Mouse (Mus musculus) limb, embryonic 14.5 days (tissue): ENCODE results near the gene Sf3b6. TPM values are rescaled to one million over a fixed set of nuclear protein-coding genes. Genes with fewer than 3 reads are reported as not detected.

Experiments
- ATAC-seq: fragments of 200-750 bp; cut with Nextera tagmentation; 2 replicates; pipeline ENCODE4 v1.8.0; 2017; ENCODE audit warnings: low read depth, moderate number of reproducible peaks, moderate TSS enrichment; ENCODE audit not compliant: low FRiP score
- DNase-seq: peaks from one replicate; pipeline ENCODE4 v3.0.0-alpha.2; 2015; ENCODE audit warnings: low spot score
- H3K27ac ChIP-seq: fragments of 300-500 bp; sonication (generic); replicated peaks from 2 replicates; pipeline ENCODE4 v1.5.1; 2014; ENCODE audit warnings: low read depth, mild to moderate bottlenecking, low read length, moderate library complexity, mixed read lengths
- H3K27me3 ChIP-seq: fragments of 300-500 bp; sonication (generic); 2 replicates; pipeline ENCODE4 v1.6.1; 2014; ENCODE audit warnings: low read length, mixed read lengths; ENCODE audit not compliant: control insufficient read depth, insufficient read depth
- H3K36me3 ChIP-seq: fragments of 300-500 bp; sonication (generic); 2 replicates; pipeline ENCODE4 v1.6.1; 2014; ENCODE audit warnings: mild to moderate bottlenecking, low read length, moderate library complexity, mixed read lengths; ENCODE audit not compliant: control insufficient read depth, insufficient read depth
- H3K4me1 ChIP-seq: fragments of 300-500 bp; sonication (generic); 2 replicates; pipeline ENCODE4 v1.6.1; 2014; ENCODE audit warnings: antibody characterized with exemption, low read length, mixed read lengths; ENCODE audit not compliant: control insufficient read depth, insufficient read depth
- H3K4me2 ChIP-seq: fragments of 300-500 bp; sonication (generic); replicated peaks from 2 replicates; pipeline ENCODE4 v1.6.1; 2014; ENCODE audit warnings: low read depth, mild to moderate bottlenecking, low read length, moderate library complexity; ENCODE audit not compliant: severe bottlenecking
- H3K4me3 ChIP-seq: fragments of 300-500 bp; sonication (generic); replicated peaks from 2 replicates; pipeline ENCODE4 v1.5.1; 2014; ENCODE audit warnings: low read length
- H3K9ac ChIP-seq: fragments of 300-500 bp; sonication (generic); 2 replicates; pipeline ENCODE4 v1.6.1; 2014; ENCODE audit warnings: mild to moderate bottlenecking, low read depth, low read length, moderate library complexity; ENCODE audit not compliant: severe bottlenecking
- H3K9me3 ChIP-seq: fragments of 300-500 bp; sonication (generic); 2 replicates; pipeline ENCODE4 v1.6.1; 2016; ENCODE audit warnings: low read length; ENCODE audit not compliant: control insufficient read depth
- POLR2A ChIP-seq: fragments of 200-500 bp; IDR thresholded peaks from 2 replicates; pipeline ENCODE4 v1.8.0; 2012; ENCODE audit warnings: inconsistent platforms, mild to moderate bottlenecking, moderate library complexity, borderline replicate concordance; ENCODE audit not compliant: insufficient read depth, insufficient read length; ENCODE audit errors: extremely low read depth
- WGBS: fragments of 180-500 bp; shearing (Covaris S2); extraction: QIAGEN DNeasy Blood & Tissue Kit; methylation state at CpG from one replicate; pipeline ENCODE4 v1.1.7; 2014; 5-methylcytosine and 5-hydroxymethylcytosine counted together
- polyA plus RNA-seq, 2 experiments: library from polyadenylated mRNA; depleted of rRNA in 1 of 2; stranded (reverse) in 1 of 2; unstranded in 1 of 2; fragments of >200 nt; fragmentation: Nextera tagmentation in 1 of 2; extraction: Ambion mirVana in 1 of 2; gene quantifications; 2 replicates each; pipeline versions ENCODE4 v1.2.1 to v1.2.3; 2012 to 2014

Gene Sf3b6
- polyA plus RNA-seq, 2 experiments, result 179 to 307 TPM

DNA sequence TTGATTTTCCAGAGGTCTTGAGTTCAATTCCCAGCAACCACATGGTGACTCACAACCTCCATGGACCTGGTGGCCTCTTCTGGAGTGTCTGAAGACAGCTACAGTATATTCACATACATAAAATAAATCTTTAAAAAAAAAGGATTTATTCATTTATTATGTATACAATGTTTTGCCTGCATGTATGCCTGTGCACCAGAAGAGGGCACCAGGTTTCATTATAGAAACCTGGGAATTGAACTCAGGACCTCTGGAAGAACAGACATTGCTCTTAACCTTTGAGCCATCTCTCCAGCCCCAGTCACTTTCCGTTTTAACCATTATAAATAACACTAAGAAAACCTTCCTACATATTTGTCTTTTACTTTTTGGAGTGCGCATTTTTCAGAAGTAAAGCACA, 39.5 kb downstream of the Sf3b6 start:
- Histone ChIP-seq H3K4me3 (no peak overlapping the region), H3K9ac (no peak overlapping the region), H3K9me3 (no peaks in the 10 kb centered on the region), H3K27ac (no peak overlapping the region), H3K4me1 (no peaks in the 10 kb centered on the region), H3K27me3 (no peaks in the 10 kb centered on the region), H3K4me2 (no peak overlapping the region), H3K36me3 (peaks cover 31% of the 10 kb centered on the region)
- 94% methylated on average over 2 of the region's 2 CpGs for WGBS
- TF ChIP-seq POLR2A, result no peak
- DNase-seq (no peak), ATAC-seq (no peak)

DNA sequence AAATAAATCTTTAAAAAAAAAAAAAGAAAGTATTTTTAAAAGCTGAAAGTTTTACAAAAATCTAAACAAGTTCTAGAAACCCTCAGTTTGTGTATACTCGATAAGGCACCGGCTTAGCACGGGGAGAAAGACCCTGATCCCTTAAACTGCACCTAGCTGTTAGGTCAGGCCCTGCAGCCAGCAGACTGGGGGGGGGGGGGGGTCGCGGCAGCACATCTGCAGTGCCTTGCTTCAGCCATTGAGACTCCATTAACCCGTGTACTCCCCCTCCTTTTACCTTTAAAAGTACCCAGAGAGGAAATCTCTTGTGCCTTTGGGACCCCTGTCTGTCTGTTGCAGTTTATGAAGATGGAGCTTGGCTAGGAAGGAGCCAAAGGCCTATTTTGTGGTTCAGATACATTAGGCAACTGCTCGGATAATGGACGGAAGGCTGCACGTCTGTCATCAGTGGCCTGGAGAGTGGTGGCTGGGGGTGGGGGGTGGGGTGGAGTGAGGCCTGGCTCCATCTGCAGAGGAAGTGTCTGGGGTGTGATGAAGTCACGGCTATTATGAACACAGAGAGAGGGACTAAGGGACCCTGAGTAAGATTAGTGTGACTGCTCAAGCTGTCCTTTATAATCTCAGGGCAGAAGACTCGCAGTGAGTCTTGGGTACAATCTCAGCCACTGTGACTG, 42.0 kb downstream of the Sf3b6 start:
- no peaks in the 10 kb centered on the region for H3K9me3 ChIP-seq

DNA sequence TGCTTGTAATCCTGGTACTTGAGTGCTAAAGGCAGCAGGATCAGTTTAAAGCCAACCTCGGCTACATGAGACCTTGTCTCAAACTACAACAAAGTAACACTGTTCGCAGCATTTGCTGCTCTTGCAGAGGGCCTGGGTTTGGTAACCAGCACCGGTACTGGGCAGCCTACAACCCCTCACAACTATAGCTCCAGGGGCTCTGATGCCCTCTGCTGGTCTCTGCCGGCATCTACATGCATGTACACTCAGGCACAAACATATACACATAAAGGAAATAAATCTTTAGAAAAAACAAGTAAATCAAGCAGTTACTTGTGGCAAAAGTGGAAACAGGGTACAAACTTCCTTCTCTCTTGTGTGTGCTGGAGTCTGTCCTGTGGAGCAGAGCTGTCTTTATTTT, 45.3 kb downstream of the Sf3b6 start:
- peaks cover 12% of the 10 kb centered on the region for H3K4me1 ChIP-seq
- no peak overlapping the region for H3K4me2 ChIP-seq
- H3K9me3 ChIP-seq, result no peaks in the 10 kb centered on the region
- no peak overlapping the region for H3K4me3 ChIP-seq
- no peaks in the 10 kb centered on the region for H3K27me3 ChIP-seq
- DNase-seq (no peak), ATAC-seq (no peak)
- WGBS, result 84% methylated on average over 4 of the region's 4 CpGs
- peaks cover 3% of the 10 kb centered on the region; the same call in 1 of the 2 replicates for H3K36me3 ChIP-seq
- H3K9ac ChIP-seq, result no peak overlapping the region
- no peak for TF ChIP-seq POLR2A
- 0 out of 2 replicates have a peak overlapping the region, but pooled peaks have one; percentile 26 for H3K27ac ChIP-seq

More for the DNA sequence above, 42.0 kb downstream of the Sf3b6 start:
- 53% methylated on average over 11 of the region's 11 CpGs for WGBS
- Histone ChIP-seq H3K4me1 (peaks cover 12% of the 10 kb centered on the region), H3K36me3 (peaks cover 23% of the 10 kb centered on the region), H3K4me2 (no peak overlapping the region), H3K27ac (no peak overlapping the region), H3K4me3 (no peak overlapping the region), H3K27me3 (no peaks in the 10 kb centered on the region), H3K9ac (no peak overlapping the region)
- DNase-seq (no peak), ATAC-seq (peak; percentile 59; the same call in 1 of the 2 replicates)
- TF ChIP-seq POLR2A, result no peak

DNA sequence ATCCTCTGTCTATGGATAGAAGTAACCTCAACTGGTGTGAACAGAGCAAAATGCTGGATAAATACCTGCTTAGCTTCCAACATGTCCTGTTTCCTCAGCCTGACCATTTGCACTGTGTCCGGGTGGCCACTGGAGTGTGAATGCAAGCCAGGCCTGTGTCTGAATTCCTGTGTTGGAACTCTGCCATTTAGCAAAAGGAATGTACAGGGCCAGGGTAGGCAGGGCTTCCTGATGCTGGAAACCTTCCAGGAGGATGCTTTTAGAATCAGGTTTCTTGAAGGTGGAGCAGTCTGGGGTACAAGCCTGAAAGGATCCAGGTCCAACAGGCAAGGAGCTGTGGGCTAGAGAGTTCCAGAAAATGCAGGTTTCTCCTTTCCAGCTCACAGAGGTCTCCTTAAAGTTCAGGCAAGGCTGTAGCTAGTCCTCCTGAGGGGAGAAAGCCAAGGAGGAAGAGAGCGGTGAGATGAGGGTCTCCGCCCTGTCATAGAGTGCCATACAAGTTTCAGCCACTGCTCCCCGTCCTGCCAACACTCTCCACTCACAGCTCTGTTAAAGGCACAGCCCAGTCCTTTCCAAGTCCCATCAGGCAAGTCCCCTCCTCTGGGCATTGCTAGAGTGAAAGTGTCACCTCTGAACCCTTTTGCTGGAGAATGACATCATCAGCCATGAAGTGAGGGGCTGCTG, 46.5 kb downstream of the Sf3b6 start:
- WGBS, result 57% methylated on average over 4 of the region's 4 CpGs
- Histone ChIP-seq H3K36me3 (no peaks in the 10 kb centered on the region), H3K4me3 (no peak overlapping the region), H3K27me3 (no peaks in the 10 kb centered on the region), H3K4me2 (no peak overlapping the region), H3K27ac (peak overlapping the region; percentile 53), H3K9me3 (no peaks in the 10 kb centered on the region), H3K4me1 (peaks cover 12% of the 10 kb centered on the region), H3K9ac (no peak overlapping the region)
- no peak for TF ChIP-seq POLR2A
- DNase-seq (peak; percentile 71), ATAC-seq (peak; percentile 64; the same call in 1 of the 2 replicates)

DNA sequence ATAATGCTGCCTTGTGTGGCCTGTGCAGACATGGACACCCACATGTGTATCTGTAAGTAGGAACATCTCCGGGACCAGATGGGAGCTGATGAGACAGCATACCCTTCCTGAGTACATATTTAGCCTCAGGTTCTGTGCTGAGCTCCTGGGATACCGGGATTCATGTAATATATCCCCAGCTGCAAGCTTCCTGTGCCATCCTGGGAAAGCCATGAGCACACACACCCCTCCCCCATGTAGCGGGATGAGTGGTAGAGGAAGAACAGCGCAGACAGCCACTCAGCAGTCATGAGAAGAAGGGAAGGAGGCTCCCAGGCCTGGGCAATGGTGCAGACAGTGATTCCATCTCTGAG, 47.0 kb downstream of the Sf3b6 start:
- peaks cover 12% of the 10 kb centered on the region for H3K4me1 ChIP-seq
- H3K4me2 ChIP-seq, result no peak overlapping the region
- H3K4me3 ChIP-seq, result no peak overlapping the region
- TF ChIP-seq POLR2A, result no peak
- no peaks in the 10 kb centered on the region for H3K9me3 ChIP-seq
- H3K27me3 ChIP-seq, result no peaks in the 10 kb centered on the region
- H3K27ac ChIP-seq, result 0 out of 2 replicates have a peak overlapping the region, but pooled peaks have one; percentile 53
- DNase-seq (no peak), ATAC-seq (no peak)
- H3K36me3 ChIP-seq, result no peaks in the 10 kb centered on the region
- 70% methylated on average over 4 of the region's 4 CpGs for WGBS
- H3K9ac ChIP-seq, result no peak overlapping the region
